Mouse (Mus musculus) heart, embryonic 11.5 days (tissue): ENCODE results near the gene Gramd4. TPM values are rescaled to one million over a fixed set of nuclear protein-coding genes. Genes with fewer than 3 reads are reported as not detected.
A peak's percentile ranks its signal among the peaks of the same experiment; 100 is the strongest.

ENCODE experiments used
- ATAC-seq: fragments of 200-750 bp; cut with Nextera tagmentation; replicated peaks from 2 replicates; pipeline ENCODE4 v1.8.0; 2017; ENCODE audit warnings: moderate library complexity; ENCODE audit not compliant: insufficient number of reproducible peaks, low FRiP score, low TSS enrichment
- H3K27ac ChIP-seq: fragments of 300-500 bp; sonication (generic); 2 replicates; pipeline ENCODE4 v1.5.1; 2014; ENCODE audit warnings: mild to moderate bottlenecking, low read depth, low read length
- H3K27me3 ChIP-seq: fragments of 300-500 bp; sonication (generic); 2 replicates; pipeline ENCODE4 v1.6.1; 2014; ENCODE audit warnings: mild to moderate bottlenecking, low read length, mixed read lengths; ENCODE audit not compliant: control insufficient read depth, insufficient read depth
- H3K36me3 ChIP-seq: fragments of 300-500 bp; sonication (generic); 2 replicates; pipeline ENCODE4 v1.6.1; 2014; ENCODE audit warnings: mild to moderate bottlenecking, low read length, moderate library complexity, mixed read lengths; ENCODE audit not compliant: control insufficient read depth, insufficient read depth
- H3K4me1 ChIP-seq: fragments of 300-500 bp; sonication (generic); 2 replicates; pipeline ENCODE4 v1.6.1; 2014; ENCODE audit warnings: low read length; ENCODE audit not compliant: control insufficient read depth, insufficient read depth
- H3K4me2 ChIP-seq: fragments of 300-500 bp; sonication (generic); 2 replicates; pipeline ENCODE4 v1.6.1; 2014; ENCODE audit warnings: mild to moderate bottlenecking, moderate library complexity
- H3K4me3 ChIP-seq: fragments of 300-500 bp; sonication (generic); 2 replicates; pipeline ENCODE4 v1.5.1; 2014; ENCODE audit warnings: low read depth, low read length
- H3K9ac ChIP-seq: fragments of 300-500 bp; sonication (generic); 2 replicates; pipeline ENCODE4 v1.6.1; 2014; ENCODE audit warnings: mild to moderate bottlenecking, low read depth, low read length, moderate library complexity
- H3K9me3 ChIP-seq: fragments of 300-500 bp; sonication (generic); replicated peaks from 2 replicates; pipeline ENCODE4 v1.6.1; 2016; ENCODE audit warnings: low read length; ENCODE audit not compliant: control insufficient read depth
- WGBS: fragments of 180-500 bp; shearing (Covaris S2); extraction: QIAGEN DNeasy Blood & Tissue Kit; methylation state at CpG from one replicate; pipeline ENCODE4 v1.1.7; 2014; ENCODE audit not compliant: insufficient replicate concordance; 5-methylcytosine and 5-hydroxymethylcytosine counted together
- polyA plus RNA-seq: library from polyadenylated mRNA; unstranded; fragments of >200 nt; fragmentation: Nextera tagmentation; extraction: Ambion mirVana; gene quantifications from 2 replicates; pipeline ENCODE4 v1.2.1, GENCODE M21; 2014

The Gramd4 gene
- polyA plus RNA-seq, 1 experiment from 2014 or later: 4.9 TPM

DNA sequence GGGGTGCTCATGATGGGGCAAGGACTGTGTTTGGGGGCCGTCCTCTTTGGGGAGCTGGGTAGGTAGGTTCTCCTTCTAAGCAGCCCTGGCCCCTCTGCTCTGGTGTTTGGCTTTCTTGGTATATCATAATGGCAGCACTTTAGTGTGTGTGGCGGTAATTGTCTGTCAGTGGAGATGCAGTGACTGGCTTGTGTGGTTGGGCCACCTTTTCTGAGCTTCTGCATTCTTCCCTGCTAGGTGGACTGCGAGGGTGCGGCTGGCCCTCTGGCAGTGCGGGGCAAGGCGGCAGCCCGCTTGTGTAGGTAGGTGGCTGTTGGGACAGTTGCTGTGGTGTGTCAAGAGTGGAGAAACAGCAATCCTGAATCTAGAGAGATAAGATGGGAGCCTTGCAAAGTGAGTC, 3.7 kb downstream of the Gramd4 start:
- Histone ChIP-seq H3K4me3 (no peak overlapping the region), H3K9me3 (no peaks in the 10 kb centered on the region), H3K4me2 (no peak overlapping the region), H3K9ac (no peak overlapping the region), H3K27ac (no peak overlapping the region), H3K27me3 (no peaks in the 10 kb centered on the region), H3K4me1 (peaks cover 53% of the 10 kb centered on the region), H3K36me3 (no peaks in the 10 kb centered on the region)
- no peak for ATAC-seq
- 88% methylated on average over 7 of the region's 7 CpGs for WGBS

- 73% methylated on average over 6 of the region's 6 CpGs for WGBS
- Histone ChIP-seq H3K27ac (no peak overlapping the region), H3K36me3 (no peaks in the 10 kb centered on the region), H3K9ac (no peak overlapping the region), H3K9me3 (no peaks in the 10 kb centered on the region), H3K4me1 (peaks cover 58% of the 10 kb centered on the region), H3K4me3 (no peak overlapping the region), H3K27me3 (no peaks in the 10 kb centered on the region), H3K4me2 (no peak overlapping the region)
- no peak for ATAC-seq
Observed at GRCm38 (mm10) chr15:86061848-86062481, 4.5 kb downstream of the Gramd4 start.

- H3K36me3 ChIP-seq: no peaks in the 10 kb centered on the region
- no peak overlapping the region for H3K4me3 ChIP-seq
- 89% methylated on average over 8 of the region's 8 CpGs for WGBS
- no peaks in the 10 kb centered on the region for H3K9me3 ChIP-seq
- no peak for ATAC-seq
- H3K9ac ChIP-seq: no peak overlapping the region
- H3K27ac ChIP-seq: no peak overlapping the region
- H3K4me2 ChIP-seq: no peak overlapping the region
- no peaks in the 10 kb centered on the region for H3K27me3 ChIP-seq
- H3K4me1 ChIP-seq: peaks cover 62% of the 10 kb centered on the region
Observed at GRCm38 (mm10) chr15:86064191-86064849, 6.8 kb downstream of the Gramd4 start.

GRCm38 (mm10) chr15:86064850-86065229, 7.3 kb downstream of the Gramd4 start:
- no peaks in the 10 kb centered on the region for H3K36me3 ChIP-seq
- H3K27me3 ChIP-seq: no peaks in the 10 kb centered on the region
- H3K9ac ChIP-seq: no peak overlapping the region
- no peak overlapping the region for H3K27ac ChIP-seq
- peaks cover 57% of the 10 kb centered on the region for H3K4me1 ChIP-seq
- no peaks in the 10 kb centered on the region for H3K9me3 ChIP-seq
- H3K4me3 ChIP-seq: no peak overlapping the region
- 76% methylated on average over 3 of the region's 3 CpGs for WGBS
- no peak for ATAC-seq
- H3K4me2 ChIP-seq: no peak overlapping the region

- H3K27ac ChIP-seq: no peak overlapping the region
- H3K4me1 ChIP-seq: peaks cover 52% of the 10 kb centered on the region
- H3K9me3 ChIP-seq: no peaks in the 10 kb centered on the region
- WGBS: 85% methylated on average over 4 of the region's 4 CpGs
- no peak overlapping the region for H3K4me3 ChIP-seq
- no peaks in the 10 kb centered on the region for H3K36me3 ChIP-seq
- H3K27me3 ChIP-seq: no peaks in the 10 kb centered on the region
- H3K4me2 ChIP-seq: no peak overlapping the region
- no peak overlapping the region for H3K9ac ChIP-seq
- no peak for ATAC-seq
Observed at GRCm38 (mm10) chr15:86065367-86065766, 7.9 kb downstream of the Gramd4 start.

DNA sequence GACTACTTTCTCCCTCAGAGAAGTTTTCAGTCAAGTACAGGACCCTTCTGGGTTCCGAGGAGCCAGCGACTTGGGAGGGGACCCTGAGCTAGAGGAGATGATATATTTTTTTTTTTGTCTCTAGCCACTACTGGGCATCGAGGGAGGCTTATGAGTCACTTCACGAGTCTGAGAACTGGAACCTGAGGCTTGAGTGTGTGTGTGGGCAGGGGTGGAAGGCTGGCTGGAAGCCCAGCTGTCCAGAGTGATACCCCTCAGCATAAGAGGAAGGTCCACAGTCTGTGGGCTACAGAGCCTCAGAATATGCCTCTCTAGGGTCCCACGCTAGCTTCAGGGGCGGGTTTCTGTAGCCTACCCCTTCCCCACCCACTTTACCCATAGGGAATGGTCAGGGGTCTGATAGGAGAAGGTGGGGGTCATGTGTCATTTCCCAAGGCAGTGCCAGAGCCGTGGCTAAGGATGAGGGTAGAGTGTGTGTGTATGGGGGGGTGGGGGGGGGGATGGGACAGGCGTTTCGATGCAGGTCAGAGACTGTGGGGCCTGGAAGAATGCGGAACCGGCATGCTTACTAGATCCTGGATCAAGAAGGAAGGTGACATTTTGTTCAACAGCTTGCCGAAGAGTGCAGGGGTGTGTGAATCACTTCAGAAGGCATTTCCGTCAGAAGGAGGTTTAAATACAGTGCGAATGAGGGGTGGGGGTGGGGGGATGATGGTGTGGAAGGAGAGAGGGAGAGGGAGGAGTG, 9.5 kb downstream of the Gramd4 start:
- H3K4me3 ChIP-seq: no peak overlapping the region
- H3K27me3 ChIP-seq: no peaks in the 10 kb centered on the region
- no peak overlapping the region for H3K9ac ChIP-seq
- H3K9me3 ChIP-seq: no peaks in the 10 kb centered on the region
- H3K27ac ChIP-seq: 0 out of 2 replicates have a peak overlapping the region, but pooled peaks have one; percentile 16
- H3K4me2 ChIP-seq: peak overlapping the region; percentile 25; the same call in 1 of the 2 replicates
- no peak; the same call in 1 of the 2 replicates for ATAC-seq
- peaks cover 42% of the 10 kb centered on the region for H3K4me1 ChIP-seq
- WGBS: 51% methylated on average over 14 of the region's 14 CpGs
- H3K36me3 ChIP-seq: no peaks in the 10 kb centered on the region

- no peak overlapping the region for H3K4me2 ChIP-seq
- no peaks in the 10 kb centered on the region for H3K36me3 ChIP-seq
- no peaks in the 10 kb centered on the region for H3K27me3 ChIP-seq
- peaks cover 44% of the 10 kb centered on the region for H3K4me1 ChIP-seq
- no peak overlapping the region for H3K9ac ChIP-seq
- no peak for ATAC-seq
- WGBS: 23% methylated on average over 4 of the region's 6 CpGs
- no peak overlapping the region for H3K27ac ChIP-seq
- no peaks in the 10 kb centered on the region for H3K9me3 ChIP-seq
- H3K4me3 ChIP-seq: no peak overlapping the region
Observed at GRCm38 (mm10) chr15:86067581-86067910, 10.1 kb downstream of the Gramd4 start.

- Histone ChIP-seq H3K9me3 (no peaks in the 10 kb centered on the region), H3K27ac (no peak overlapping the region), H3K27me3 (no peaks in the 10 kb centered on the region), H3K4me2 (no peak overlapping the region), H3K4me1 (peaks cover 40% of the 10 kb centered on the region), H3K9ac (no peak overlapping the region), H3K36me3 (no peaks in the 10 kb centered on the region), H3K4me3 (no peak overlapping the region)
- 88% methylated on average over 4 of the region's 4 CpGs for WGBS
- ATAC-seq: 0 out of 2 replicates have a peak, but pooled peaks have one; percentile 24
Observed at GRCm38 (mm10) chr15:86067941-86068495, 10.5 kb downstream of the Gramd4 start.
